Mouse (Mus musculus) macrophage (primary cell): ENCODE data around the gene Cradd. TPM values are rescaled to one million over a fixed set of nuclear protein-coding genes. Genes with fewer than 3 reads are reported as not detected.

Source experiments
- H3K27ac ChIP-seq: fragments of 350-480 bp; formaldehyde crosslinking; 2 replicates; pipeline ENCODE4 v1.9.0; 2021
- H3K36me3 ChIP-seq: fragments of 350-480 bp; formaldehyde crosslinking; 2 replicates; pipeline ENCODE4 v1.9.0; 2021; ENCODE audit errors: inconsistent target
- H3K4me3 ChIP-seq: fragments of 350-480 bp; formaldehyde crosslinking; 2 replicates; pipeline ENCODE4 v1.9.0; 2021; ENCODE audit errors: inconsistent target
- H3K79me2 ChIP-seq: fragments of 350-480 bp; formaldehyde crosslinking; 2 replicates; pipeline ENCODE4 v1.9.0; 2021; ENCODE audit errors: inconsistent target
- WGBS: methylation state at CpG from one replicate; pipeline ENCODE4 v1.1.7; 2026; ENCODE audit warnings: inconsistent platforms; ENCODE audit not compliant: missing documents; 5-methylcytosine and 5-hydroxymethylcytosine counted together
- polyA plus RNA-seq: library from polyadenylated mRNA; stranded (reverse); fragments of 250-400 nt; gene quantifications from 3 replicates; pipeline ENCODE4 v1.2.4, GENCODE M21; 2018; ENCODE audit warnings: inconsistent platforms

Gene Cradd
- polyA plus RNA-seq, 1 experiment from 2014 or later: 9.2 TPM

DNA sequence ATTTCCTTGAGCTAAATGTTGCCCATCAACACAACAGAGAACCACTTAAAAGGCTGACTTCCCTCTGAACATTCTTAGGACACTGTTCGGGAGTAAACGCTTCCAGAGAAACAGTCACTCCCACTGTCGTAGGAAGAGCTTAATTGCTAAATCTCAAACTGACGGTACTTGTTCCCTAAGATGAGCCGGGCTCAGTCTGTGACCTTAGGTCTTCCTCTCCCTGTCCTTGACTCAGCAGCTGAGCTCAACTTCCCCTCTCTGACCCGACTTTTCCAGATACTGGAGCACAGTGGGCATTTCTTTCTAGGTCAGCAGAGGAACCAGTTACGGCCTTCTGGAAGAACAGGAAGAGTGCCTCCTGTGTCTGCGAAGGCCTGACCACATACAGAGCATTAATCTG is 87.7 kb downstream of the Cradd start:
- Histone ChIP-seq H3K4me3 (no peak overlapping the region), H3K27ac (peak overlapping the region; percentile 85), H3K79me2 (no peaks in the 10 kb centered on the region), H3K36me3 (no peaks in the 10 kb centered on the region)
- 7% methylated on average over 8 of the region's 8 CpGs for WGBS

DNA sequence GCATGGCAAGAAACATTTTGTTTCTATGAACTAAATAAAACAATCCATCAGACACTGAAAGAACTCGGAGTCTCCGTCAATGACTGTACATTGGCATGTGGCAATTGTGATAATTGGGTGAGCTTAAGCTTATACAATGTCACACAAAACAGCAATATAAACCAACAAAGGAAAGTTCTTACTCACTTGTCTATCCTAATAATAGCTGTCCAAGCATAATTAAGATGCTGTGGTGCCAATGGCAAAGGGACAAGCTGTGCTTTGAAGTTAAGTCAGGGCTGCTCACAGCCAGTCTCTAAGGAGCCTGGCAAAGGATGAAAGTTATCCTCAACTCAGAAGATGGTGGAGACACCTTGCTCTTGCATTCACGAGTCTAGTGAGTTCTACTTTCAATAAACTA is 89.3 kb downstream of the Cradd start:
- 94% methylated on average over 3 of the region's 3 CpGs for WGBS
- Histone ChIP-seq H3K79me2 (no peaks in the 10 kb centered on the region), H3K27ac (no peak overlapping the region), H3K36me3 (no peaks in the 10 kb centered on the region), H3K4me3 (no peak overlapping the region)

DNA sequence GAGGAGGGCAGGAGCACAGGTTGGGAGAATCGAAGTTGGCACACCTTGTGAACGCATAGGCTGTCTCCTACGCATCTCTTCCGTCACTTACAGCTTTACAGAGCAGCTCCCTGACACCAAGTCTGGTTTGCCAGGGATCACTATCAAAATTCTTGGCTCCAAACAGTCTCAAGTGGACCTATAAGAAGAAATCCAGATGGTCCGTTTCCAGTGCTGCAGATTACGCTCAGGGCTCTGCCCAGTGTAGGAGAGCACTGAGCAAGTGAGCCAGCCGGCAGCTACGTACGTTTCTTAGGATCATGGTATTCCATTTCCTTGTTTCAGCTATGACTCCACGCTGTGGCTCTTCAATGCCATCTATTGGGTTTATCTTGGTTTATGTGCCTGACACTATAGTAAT is 90.9 kb downstream of the Cradd start:
- Histone ChIP-seq H3K79me2 (no peaks in the 10 kb centered on the region), H3K27ac (peak overlapping the region; percentile 28), H3K36me3 (no peaks in the 10 kb centered on the region), H3K4me3 (no peak overlapping the region)
- 97% methylated on average over 10 of the region's 10 CpGs for WGBS

DNA sequence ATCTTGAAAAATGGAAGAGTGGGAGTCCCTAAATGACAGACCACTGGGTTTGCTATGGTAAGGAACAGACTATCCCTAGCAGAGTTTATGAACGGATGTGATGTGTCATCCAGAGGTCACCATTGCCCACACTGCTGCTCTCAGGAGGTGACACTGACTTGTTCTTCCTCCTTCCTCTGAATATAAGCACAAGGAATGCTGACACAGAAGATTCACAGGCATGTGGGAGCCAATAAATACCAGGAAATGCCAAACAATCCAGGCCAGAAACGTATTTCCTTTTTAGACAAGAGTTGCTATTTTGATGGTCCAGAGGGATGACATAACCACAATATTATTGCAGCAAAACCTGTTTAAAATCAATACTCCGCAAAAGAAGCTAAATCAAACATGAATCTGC is 91.4 kb downstream of the Cradd start:
- 43% methylated on average over 3 of the region's 3 CpGs for WGBS
- Histone ChIP-seq H3K36me3 (no peaks in the 10 kb centered on the region), H3K27ac (peak overlapping the region; percentile 46), H3K4me3 (no peak overlapping the region), H3K79me2 (no peaks in the 10 kb centered on the region)

DNA sequence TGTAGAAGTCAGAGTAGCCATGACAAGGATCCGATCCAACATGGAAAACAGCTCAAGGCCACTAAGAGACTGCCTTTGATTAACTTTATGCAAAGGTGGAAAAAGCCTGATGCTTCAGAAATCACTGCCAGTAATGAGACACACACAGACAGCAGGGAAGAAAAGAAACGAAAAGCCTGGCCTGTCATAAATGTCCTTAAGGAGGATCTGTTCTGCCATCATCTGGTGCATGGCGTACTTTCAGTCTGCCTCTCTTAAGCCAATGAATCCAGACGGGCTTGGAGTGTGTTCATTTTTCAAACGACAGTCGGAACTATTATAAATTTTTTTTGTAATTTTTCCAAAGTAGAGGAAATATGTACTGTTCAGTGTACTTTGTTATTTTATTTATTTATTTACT is 95.7 kb downstream of the Cradd start:
- H3K4me3 ChIP-seq: no peak overlapping the region
- H3K27ac ChIP-seq: no peak overlapping the region
- no peaks in the 10 kb centered on the region for H3K36me3 ChIP-seq
- H3K79me2 ChIP-seq: no peaks in the 10 kb centered on the region
- WGBS: 94% methylated on average over 6 of the region's 6 CpGs

DNA sequence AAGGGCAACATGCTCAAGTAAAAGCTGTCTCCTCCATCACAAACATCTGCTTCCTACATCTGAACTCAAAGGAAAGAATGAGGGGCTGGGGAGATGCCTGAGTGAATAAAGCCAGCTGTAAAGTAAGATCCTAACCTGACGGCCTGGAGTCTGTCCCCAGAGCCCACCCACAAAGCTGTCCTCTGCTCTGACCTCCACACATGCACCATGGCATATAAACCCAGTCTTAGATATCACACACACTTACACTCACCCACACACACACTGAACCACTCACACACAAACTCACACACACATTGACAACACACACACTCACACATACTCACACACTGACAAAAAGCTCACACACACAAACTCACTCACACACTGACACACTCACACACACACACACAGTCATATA is 96.3 kb downstream of the Cradd start:
- no peaks in the 10 kb centered on the region for H3K36me3 ChIP-seq
- no peak overlapping the region for H3K4me3 ChIP-seq
- no peak overlapping the region for H3K27ac ChIP-seq
- WGBS: 100% methylated on average over 1 of the region's 1 CpGs
- no peaks in the 10 kb centered on the region for H3K79me2 ChIP-seq

DNA sequence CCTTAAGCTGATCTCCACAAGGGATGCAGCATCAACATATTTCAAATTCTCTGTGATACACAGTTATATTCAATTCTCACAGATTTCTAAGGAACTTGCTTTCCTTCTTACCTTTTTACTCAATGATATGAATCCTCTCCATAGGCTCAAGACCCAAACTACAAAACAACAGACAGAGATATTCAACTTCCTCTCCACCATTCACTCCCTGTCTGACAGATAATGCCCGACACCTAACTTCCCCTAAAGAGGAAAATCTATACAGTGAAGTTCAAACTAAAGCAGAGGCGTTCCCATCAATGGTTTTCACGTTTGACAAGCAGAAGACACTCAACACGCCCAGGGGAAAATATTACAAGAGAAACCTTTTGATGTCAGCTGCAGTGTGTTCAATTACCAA is 97.2 kb downstream of the Cradd start:
- Histone ChIP-seq H3K36me3 (no peaks in the 10 kb centered on the region), H3K4me3 (no peak overlapping the region), H3K79me2 (no peaks in the 10 kb centered on the region), H3K27ac (no peak overlapping the region)
- 84% methylated on average over 4 of the region's 4 CpGs for WGBS

DNA sequence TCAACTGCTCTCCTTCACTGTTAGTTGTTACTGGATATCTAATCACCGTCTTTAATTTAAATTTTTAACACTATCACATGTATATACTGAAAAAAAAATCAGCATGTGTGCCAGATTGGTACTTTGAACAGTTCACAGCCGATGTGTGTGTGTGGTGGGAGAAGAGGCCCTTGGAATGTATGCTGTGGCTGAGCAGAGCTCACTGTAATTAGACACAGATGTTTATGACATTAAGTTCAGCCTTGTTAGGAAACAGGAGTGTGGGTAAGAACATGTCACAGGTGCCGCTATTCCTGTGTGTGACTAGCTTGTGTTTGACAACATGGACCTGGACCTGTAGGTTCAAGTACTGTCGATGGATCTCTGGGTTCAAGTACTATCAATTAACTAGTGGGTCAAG is 98.9 kb downstream of the Cradd start:
- no peaks in the 10 kb centered on the region for H3K79me2 ChIP-seq
- WGBS: 100% methylated on average over 4 of the region's 4 CpGs
- H3K27ac ChIP-seq: no peak overlapping the region
- no peaks in the 10 kb centered on the region for H3K36me3 ChIP-seq
- H3K4me3 ChIP-seq: no peak overlapping the region

DNA sequence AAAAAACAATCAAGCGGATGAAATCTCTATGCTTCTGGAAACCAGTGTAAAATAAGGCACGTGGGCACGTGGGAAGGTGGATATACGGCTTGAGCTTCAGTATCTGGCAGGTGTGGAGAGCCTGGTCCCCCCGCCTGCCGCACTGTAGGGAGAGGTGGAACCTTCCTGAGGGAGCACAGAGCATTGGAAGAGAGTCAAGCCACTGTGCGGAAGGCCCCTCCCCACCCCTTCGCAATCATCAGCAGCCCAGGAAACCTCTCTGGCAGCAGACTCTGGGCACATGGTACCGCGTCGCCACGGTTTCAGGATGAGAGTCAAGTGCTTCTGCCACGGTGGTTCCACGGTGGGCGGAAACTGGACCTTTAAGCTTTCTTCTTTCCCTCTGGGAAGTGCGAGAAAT is 100.7 kb downstream of the Cradd start:
- no peak overlapping the region for H3K27ac ChIP-seq
- no peaks in the 10 kb centered on the region for H3K79me2 ChIP-seq
- WGBS: 85% methylated on average over 16 of the region's 16 CpGs
- no peak overlapping the region for H3K4me3 ChIP-seq
- no peaks in the 10 kb centered on the region for H3K36me3 ChIP-seq

DNA sequence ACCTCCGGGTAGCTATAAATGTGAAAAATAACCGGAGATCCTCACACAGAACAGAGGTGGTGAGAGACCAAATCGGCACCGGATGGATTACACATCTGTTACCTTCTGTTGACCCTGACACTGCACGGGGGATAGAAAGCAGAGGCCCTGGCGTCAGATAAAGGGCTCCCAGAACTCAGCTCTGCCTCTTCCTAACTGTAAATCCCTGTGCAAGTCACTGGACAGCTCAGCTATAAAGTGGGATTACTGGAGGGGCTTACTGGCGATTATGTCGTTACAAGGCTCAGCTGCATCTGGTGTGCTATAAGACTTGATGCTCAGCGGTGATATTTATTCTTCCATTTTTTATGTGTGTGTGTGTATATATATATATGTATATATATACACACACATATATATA is 102.0 kb downstream of the Cradd start:
- no peaks in the 10 kb centered on the region for H3K36me3 ChIP-seq
- H3K4me3 ChIP-seq: no peak overlapping the region
- H3K27ac ChIP-seq: no peak overlapping the region
- 97% methylated on average over 9 of the region's 9 CpGs for WGBS
- H3K79me2 ChIP-seq: no peaks in the 10 kb centered on the region

DNA sequence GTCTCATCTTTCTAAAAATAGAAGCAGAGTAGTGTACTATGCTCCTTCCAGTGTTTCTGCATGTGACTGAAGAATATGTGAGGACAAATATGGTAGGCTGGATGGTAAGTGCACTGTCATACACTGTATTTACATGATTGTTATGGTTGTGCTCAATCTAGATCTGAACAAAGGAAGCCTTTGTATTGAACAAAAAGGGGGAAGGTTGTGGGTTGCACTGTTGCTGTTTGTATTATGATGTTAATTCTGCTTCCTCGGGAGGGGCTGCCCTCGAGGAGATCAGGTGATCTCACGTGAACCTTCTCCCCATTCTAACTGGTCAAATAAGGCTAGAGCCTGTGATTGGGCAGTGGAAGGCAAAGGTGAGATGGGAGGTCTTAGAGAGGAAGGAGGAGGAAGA is 103.4 kb downstream of the Cradd start:
- H3K79me2 ChIP-seq: no peaks in the 10 kb centered on the region
- no peaks in the 10 kb centered on the region for H3K36me3 ChIP-seq
- H3K27ac ChIP-seq: no peak overlapping the region
- no peak overlapping the region for H3K4me3 ChIP-seq
- WGBS: 81% methylated on average over 3 of the region's 3 CpGs

DNA sequence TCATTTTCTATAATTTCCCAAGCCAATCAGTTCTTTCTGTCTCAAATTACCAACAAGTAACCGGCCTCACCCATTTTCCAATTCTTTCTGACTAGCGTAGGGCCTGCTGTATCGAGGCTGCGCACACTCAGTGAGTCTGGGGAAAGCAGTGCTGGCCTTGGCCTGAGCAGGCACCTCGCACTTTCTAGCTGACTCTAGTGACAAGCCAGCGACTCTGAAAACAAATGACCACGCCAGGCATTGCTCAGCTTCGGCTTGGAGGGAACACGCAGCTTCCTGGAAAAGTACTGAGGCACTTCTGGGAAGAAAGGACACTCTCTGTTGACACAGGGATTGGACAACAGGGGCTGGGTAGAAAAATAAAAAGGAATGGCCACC is 105.3 kb downstream of the Cradd start:
- no peaks in the 10 kb centered on the region for H3K79me2 ChIP-seq
- no peaks in the 10 kb centered on the region for H3K36me3 ChIP-seq
- H3K27ac ChIP-seq: no peak overlapping the region
- 95% methylated on average over 8 of the region's 9 CpGs for WGBS
- no peak overlapping the region for H3K4me3 ChIP-seq

DNA sequence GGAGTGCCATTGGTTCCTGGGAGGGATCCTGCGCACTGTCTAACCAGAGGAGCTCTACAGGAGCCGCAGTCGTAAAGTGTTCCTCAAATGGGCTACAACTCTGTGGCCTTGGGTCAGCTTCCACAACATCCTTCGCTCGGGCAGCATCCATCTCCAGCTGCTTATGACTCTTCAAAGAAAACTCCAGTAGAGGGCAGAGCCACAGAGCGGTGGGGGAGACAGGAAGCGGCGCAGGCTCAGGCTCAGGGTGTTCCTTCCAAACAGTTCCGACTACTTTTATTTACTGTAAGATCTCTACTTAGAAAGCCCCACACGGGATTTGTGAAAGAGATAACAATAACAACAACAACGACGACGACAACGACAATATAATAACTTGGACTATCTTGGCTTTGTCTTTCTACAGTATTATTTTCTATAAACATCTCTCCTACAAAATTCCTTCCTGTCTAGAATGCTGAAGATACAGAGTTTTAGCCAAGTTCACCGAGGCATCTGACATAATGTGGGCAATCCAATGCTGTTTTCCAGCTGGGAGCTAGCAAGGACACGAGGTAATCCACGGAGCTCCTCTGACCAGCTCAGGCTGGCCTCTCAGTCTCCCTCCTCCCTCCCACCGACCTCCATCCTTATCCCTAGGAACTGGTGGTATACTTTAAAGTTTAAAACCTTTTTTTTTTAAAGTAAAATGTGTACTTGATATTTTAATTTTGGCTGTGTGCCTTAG is 105.8 kb downstream of the Cradd start:
- Histone ChIP-seq H3K36me3 (no peaks in the 10 kb centered on the region), H3K4me3 (no peak overlapping the region), H3K27ac (no peak overlapping the region), H3K79me2 (no peaks in the 10 kb centered on the region)
- 79% methylated on average over 18 of the region's 18 CpGs for WGBS

DNA sequence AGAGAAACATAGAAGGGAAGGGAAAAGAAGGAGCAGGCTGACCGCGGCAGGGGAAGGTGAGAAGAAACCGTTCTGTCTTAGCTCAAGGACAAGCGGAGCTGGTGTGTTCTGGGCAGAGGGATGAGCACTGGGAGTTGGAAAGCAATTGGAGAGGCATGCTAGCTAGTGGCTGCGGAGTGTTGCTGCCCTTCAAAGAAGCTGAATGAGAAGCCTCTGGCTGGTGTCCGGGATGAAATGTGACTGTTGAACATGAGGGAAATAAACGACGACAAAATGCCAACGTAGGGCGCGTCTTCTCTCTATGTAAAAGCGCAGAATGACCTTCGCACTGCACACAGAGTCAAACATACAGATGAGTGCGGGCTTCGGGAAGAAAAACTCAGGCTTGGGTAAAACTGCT is 108.6 kb downstream of the Cradd start:
- Histone ChIP-seq H3K27ac (no peak overlapping the region), H3K4me3 (no peak overlapping the region), H3K36me3 (no peaks in the 10 kb centered on the region), H3K79me2 (no peaks in the 10 kb centered on the region)
- WGBS: 95% methylated on average over 15 of the region's 15 CpGs

DNA sequence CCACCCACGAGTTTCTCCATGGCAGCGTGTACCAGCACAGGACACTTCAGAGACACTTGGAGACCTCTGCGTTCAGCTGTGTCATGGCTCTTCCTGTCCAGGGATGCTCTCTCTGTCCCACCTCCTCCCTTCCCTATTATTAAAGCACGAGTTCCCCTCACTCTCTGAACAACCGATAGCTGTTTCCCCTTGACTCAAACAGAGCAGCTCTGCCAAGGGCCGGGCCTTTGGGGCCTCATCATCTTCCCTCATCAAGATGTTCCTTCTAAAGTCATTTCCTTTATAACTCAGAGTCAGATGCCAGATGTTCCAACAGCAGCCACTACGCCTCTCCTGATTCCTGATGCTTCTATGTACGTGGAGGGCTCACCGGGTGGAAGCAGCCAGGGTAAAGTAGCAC is 110.1 kb downstream of the Cradd start:
- Histone ChIP-seq H3K27ac (no peak overlapping the region), H3K79me2 (no peaks in the 10 kb centered on the region), H3K36me3 (no peaks in the 10 kb centered on the region), H3K4me3 (no peak overlapping the region)
- 72% methylated on average over 9 of the region's 9 CpGs for WGBS

DNA sequence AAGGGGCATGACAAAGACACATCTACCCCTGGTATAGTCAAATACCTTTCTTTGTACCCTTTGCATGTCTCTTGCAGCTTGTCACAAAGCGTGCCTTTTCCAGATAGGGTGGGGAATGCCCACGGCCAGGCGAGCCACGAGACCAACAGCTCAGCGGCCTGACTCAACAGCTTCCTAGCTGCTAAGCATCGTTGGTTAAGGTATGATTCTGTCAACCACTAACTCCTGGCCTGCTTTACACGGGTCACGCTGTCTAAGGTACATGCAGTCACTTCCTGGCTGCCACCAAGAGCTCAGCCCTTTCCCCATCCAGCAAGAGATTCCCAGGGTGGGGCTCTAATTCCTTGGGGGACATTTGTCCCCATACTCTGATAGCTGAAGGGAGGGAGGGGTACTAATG is 110.6 kb downstream of the Cradd start:
- 74% methylated on average over 8 of the region's 8 CpGs for WGBS
- H3K36me3 ChIP-seq: no peaks in the 10 kb centered on the region
- no peak overlapping the region for H3K4me3 ChIP-seq
- H3K27ac ChIP-seq: no peak overlapping the region
- H3K79me2 ChIP-seq: no peaks in the 10 kb centered on the region
